Mouse (Mus musculus): ENCODE results near the gene Rassf8. TPM values are rescaled to one million over a fixed set of nuclear protein-coding genes. Genes with fewer than 3 reads are reported as not detected.

Rassf8 gene
- polyA plus RNA-seq, 1 experiment from 2014 or later = 4.3 TPM

- WGBS = 85% methylated on average over 1 of the region's 1 CpGs
- ATAC-seq (ENCODE audit: low FRiP score) = no peak
- no peaks in the 10 kb centered on the region; the same call in 1 of the 2 replicates for H3K36me3 ChIP-seq
- no peaks in the 10 kb centered on the region for H3K27me3 ChIP-seq
- no peak overlapping the region for H3K9ac ChIP-seq
- H3K4me1 ChIP-seq (replicated peaks) = 0 out of 2 replicates have a peak, but pooled peaks cover 1% of the 10 kb centered on the region
- H3K4me2 ChIP-seq = no peak overlapping the region
- no peak overlapping the region for H3K27ac ChIP-seq
- H3K9me3 ChIP-seq = no peaks in the 10 kb centered on the region
- H3K4me3 ChIP-seq = no peak overlapping the region
Observed at GRCm38 (mm10) chr6:145811174-145811573, 64.6 kb downstream of the Rassf8 start.

- no peaks in the 10 kb centered on the region for H3K27me3 ChIP-seq
- no peak overlapping the region for H3K9ac ChIP-seq
- WGBS = 37% methylated on average over 15 of the region's 15 CpGs
- H3K4me1 ChIP-seq (replicated peaks) = no peaks in the 10 kb centered on the region
- H3K4me3 ChIP-seq = no peak overlapping the region
- H3K4me2 ChIP-seq = no peak overlapping the region
- H3K27ac ChIP-seq = no peak overlapping the region
- ATAC-seq (ENCODE audit: low FRiP score) = no peak
- no peaks in the 10 kb centered on the region for H3K9me3 ChIP-seq
- H3K36me3 ChIP-seq = no peaks in the 10 kb centered on the region; the same call in 1 of the 2 replicates
Observed at GRCm38 (mm10) chr6:145815200-145815599, 68.7 kb downstream of the Rassf8 start.

GRCm38 (mm10) chr6:145819151-145819550 is 72.6 kb downstream of the Rassf8 start:
- no peak overlapping the region for H3K9ac ChIP-seq
- H3K4me3 ChIP-seq = no peak overlapping the region
- no peak overlapping the region for H3K4me2 ChIP-seq
- 84% methylated on average over 9 of the region's 9 CpGs for WGBS
- 0 out of 2 replicates have a peak, but pooled peaks cover 5% of the 10 kb centered on the region for H3K4me1 ChIP-seq (replicated peaks)
- no peak overlapping the region for H3K27ac ChIP-seq
- H3K36me3 ChIP-seq = no peaks in the 10 kb centered on the region
- H3K9me3 ChIP-seq = no peaks in the 10 kb centered on the region
- no peaks in the 10 kb centered on the region for H3K27me3 ChIP-seq
- ATAC-seq (ENCODE audit: low FRiP score) = no peak

- Histone ChIP-seq H3K27ac (no peak overlapping the region), H3K9me3 (no peaks in the 10 kb centered on the region), H3K4me1 (replicated peaks) (0 out of 2 replicates have a peak, but pooled peaks cover 5% of the 10 kb centered on the region), H3K4me2 (no peak overlapping the region), H3K9ac (no peak overlapping the region), H3K36me3 (no peaks in the 10 kb centered on the region), H3K27me3 (no peaks in the 10 kb centered on the region), H3K4me3 (no peak overlapping the region)
- WGBS = 76% methylated on average over 5 of the region's 5 CpGs
- ATAC-seq (ENCODE audit: low FRiP score) = no peak
Observed at GRCm38 (mm10) chr6:145822218-145822617, 75.7 kb downstream of the Rassf8 start.

GRCm38 (mm10) chr6:145823103-145823502 is 76.6 kb downstream of the Rassf8 start:
- Histone ChIP-seq H3K4me1 (replicated peaks) (0 out of 2 replicates have a peak, but pooled peaks cover 5% of the 10 kb centered on the region), H3K4me3 (no peak overlapping the region), H3K36me3 (no peaks in the 10 kb centered on the region), H3K9ac (no peak overlapping the region), H3K4me2 (no peak overlapping the region), H3K9me3 (no peaks in the 10 kb centered on the region), H3K27ac (no peak overlapping the region), H3K27me3 (no peaks in the 10 kb centered on the region)
- 21% methylated on average over 6 of the region's 6 CpGs for WGBS
- ATAC-seq (ENCODE audit: low FRiP score) = peak; percentile 49; the same call in 1 of the 2 replicates

- Histone ChIP-seq H3K27ac (no peak overlapping the region), H3K9ac (no peak overlapping the region), H3K36me3 (no peaks in the 10 kb centered on the region), H3K4me1 (replicated peaks) (0 out of 2 replicates have a peak, but pooled peaks cover 5% of the 10 kb centered on the region), H3K9me3 (no peaks in the 10 kb centered on the region), H3K4me2 (no peak overlapping the region), H3K4me3 (no peak overlapping the region), H3K27me3 (no peaks in the 10 kb centered on the region)
- ATAC-seq (ENCODE audit: low FRiP score) = no peak
- WGBS = 42% methylated on average over 5 of the region's 5 CpGs
Observed at GRCm38 (mm10) chr6:145823588-145824234, 77.2 kb downstream of the Rassf8 start.

GRCm38 (mm10) chr6:145826305-145826704 is 79.8 kb downstream of the Rassf8 start:
- H3K9me3 ChIP-seq = no peaks in the 10 kb centered on the region
- no peaks in the 10 kb centered on the region for H3K27me3 ChIP-seq
- no peak overlapping the region for H3K27ac ChIP-seq
- ATAC-seq (ENCODE audit: low FRiP score) = no peak
- WGBS = 90% methylated on average over 4 of the region's 4 CpGs
- H3K36me3 ChIP-seq = no peaks in the 10 kb centered on the region
- H3K4me1 ChIP-seq (replicated peaks) = peaks cover 5% of the 10 kb centered on the region; the same call in 1 of the 2 replicates
- H3K4me2 ChIP-seq = no peak overlapping the region
- H3K9ac ChIP-seq = no peak overlapping the region
- no peak overlapping the region for H3K4me3 ChIP-seq

- H3K36me3 ChIP-seq = no peaks in the 10 kb centered on the region
- no peaks in the 10 kb centered on the region; the same call in 1 of the 2 replicates for H3K4me1 ChIP-seq (replicated peaks)
- no peak overlapping the region for H3K4me2 ChIP-seq
- no peaks in the 10 kb centered on the region for H3K27me3 ChIP-seq
- no peak for ATAC-seq (ENCODE audit: low FRiP score)
- H3K9ac ChIP-seq = no peak overlapping the region
- H3K9me3 ChIP-seq = no peaks in the 10 kb centered on the region
- no peak overlapping the region for H3K4me3 ChIP-seq
- H3K27ac ChIP-seq = no peak overlapping the region
- 81% methylated on average over 16 of the region's 16 CpGs for WGBS
Observed at GRCm38 (mm10) chr6:145829062-145829835, 82.7 kb downstream of the Rassf8 start.

- Histone ChIP-seq H3K36me3 (no peaks in the 10 kb centered on the region), H3K9me3 (no peaks in the 10 kb centered on the region), H3K4me3 (no peak overlapping the region), H3K4me1 (replicated peaks) (no peaks in the 10 kb centered on the region; the same call in 1 of the 2 replicates), H3K27me3 (no peaks in the 10 kb centered on the region), H3K4me2 (no peak overlapping the region), H3K27ac (no peak overlapping the region), H3K9ac (no peak overlapping the region)
- peak; percentile 71 for ATAC-seq (ENCODE audit: low FRiP score)
- 16% methylated on average over 8 of the region's 8 CpGs for WGBS
Observed at GRCm38 (mm10) chr6:145830117-145830516, 83.6 kb downstream of the Rassf8 start.

- H3K4me1 ChIP-seq (replicated peaks) = peaks cover under 1% of the 10 kb centered on the region
- WGBS = 60% methylated on average over 9 of the region's 9 CpGs
- H3K36me3 ChIP-seq = no peaks in the 10 kb centered on the region
- H3K9me3 ChIP-seq = no peaks in the 10 kb centered on the region
- no peak overlapping the region for H3K4me2 ChIP-seq
- peak; percentile 65; the same call in 1 of the 2 replicates for ATAC-seq (ENCODE audit: low FRiP score)
- H3K27me3 ChIP-seq = no peaks in the 10 kb centered on the region
- no peak overlapping the region for H3K4me3 ChIP-seq
- no peak overlapping the region for H3K27ac ChIP-seq
- no peak overlapping the region for H3K9ac ChIP-seq
Observed at GRCm38 (mm10) chr6:145830617-145831016, 84.1 kb downstream of the Rassf8 start.

- no peak overlapping the region for H3K4me3 ChIP-seq
- H3K4me1 ChIP-seq (replicated peaks) = peaks cover 5% of the 10 kb centered on the region
- no peaks in the 10 kb centered on the region for H3K9me3 ChIP-seq
- WGBS = 74% methylated on average over 8 of the region's 8 CpGs
- no peaks in the 10 kb centered on the region for H3K27me3 ChIP-seq
- H3K27ac ChIP-seq = no peak overlapping the region
- no peak overlapping the region for H3K4me2 ChIP-seq
- no peak overlapping the region for H3K9ac ChIP-seq
- no peaks in the 10 kb centered on the region for H3K36me3 ChIP-seq
- no peak for ATAC-seq (ENCODE audit: low FRiP score)
Observed at GRCm38 (mm10) chr6:145832927-145833326, 86.4 kb downstream of the Rassf8 start.

GRCm38 (mm10) chr6:145835359-145835758 is 88.8 kb downstream of the Rassf8 start:
- no peak overlapping the region for H3K27ac ChIP-seq
- no peaks in the 10 kb centered on the region for H3K27me3 ChIP-seq
- no peak overlapping the region for H3K4me2 ChIP-seq
- WGBS = 55% methylated on average over 6 of the region's 6 CpGs
- no peak overlapping the region for H3K9ac ChIP-seq
- H3K4me1 ChIP-seq (replicated peaks) = peaks cover 5% of the 10 kb centered on the region
- ATAC-seq (ENCODE audit: low FRiP score) = no peak
- H3K4me3 ChIP-seq = no peak overlapping the region
- no peaks in the 10 kb centered on the region for H3K36me3 ChIP-seq
- H3K9me3 ChIP-seq = no peaks in the 10 kb centered on the region
